Mouse (Mus musculus) CH12.LX (cell line): ENCODE data around the gene Bpifa5.

Experiments
- ELF1 ChIP-seq: IDR thresholded peaks from 2 replicates; pipeline ENCODE4 v1.6.1; 2014; ENCODE audit warnings: low read depth, mild to moderate bottlenecking, inconsistent platforms, low read length, improper control_type of control experiment
- IRF4 ChIP-seq: IDR thresholded peaks from 2 replicates; pipeline ENCODE4 v1.6.1; 2014; ENCODE audit warnings: low read depth, mild to moderate bottlenecking, inconsistent platforms, low read length, improper control_type of control experiment
- MAFK ChIP-seq: IDR thresholded peaks from 2 replicates; pipeline ENCODE4 v1.6.1; 2011; ENCODE audit warnings: low read length, improper control_type of control experiment; ENCODE audit not compliant: insufficient replicate concordance
- MYC ChIP-seq: IDR thresholded peaks from 2 replicates; pipeline ENCODE4 v1.6.1; 2011; ENCODE audit warnings: low read depth, mild to moderate bottlenecking, improper control_type of control experiment, low read length
- POLR2A ChIP-seq: IDR thresholded peaks from 2 replicates; pipeline ENCODE4 v1.6.1; 2011; ENCODE audit warnings: low read depth, mild to moderate bottlenecking, improper control_type of control experiment, low read length
- TCF12 ChIP-seq: IDR thresholded peaks from 2 replicates; pipeline ENCODE4 v1.6.1; 2014; ENCODE audit warnings: low read depth, mild to moderate bottlenecking, inconsistent platforms, low read length, improper control_type of control experiment
- ZKSCAN1 ChIP-seq: IDR thresholded peaks from 2 replicates; pipeline ENCODE4 v1.6.1; 2012; ENCODE audit warnings: low read depth, inconsistent platforms, low read length, improper control_type of control experiment, borderline replicate concordance

- TF ChIP-seq POLR2A, result no peak
- TF ChIP-seq IRF4, result no peak
- TF ChIP-seq ZKSCAN1, result no peak
- TF ChIP-seq MAFK, result no peak
- TF ChIP-seq ELF1, result no peak
- no peak for TF ChIP-seq TCF12
- no peak for TF ChIP-seq MYC
Observed at GRCm38 (mm10) chr2:154193994-154194504, 31.6 kb downstream of the Bpifa5 start.
